Mouse (Mus musculus) v-Abl transformed pro-B cells (cell line): ENCODE data around the gene Mrpl45.

Experiments
- in situ Hi-C, 2 experiments: fragments of 400-800 bp; cut with MboI; formaldehyde crosslinking; loops; one replicate each; pipeline ENCODE4 v1.15.1; 2025; ENCODE audit not compliant: unreplicated experiment in 2 of 2

The Mrpl45 gene

DNA sequence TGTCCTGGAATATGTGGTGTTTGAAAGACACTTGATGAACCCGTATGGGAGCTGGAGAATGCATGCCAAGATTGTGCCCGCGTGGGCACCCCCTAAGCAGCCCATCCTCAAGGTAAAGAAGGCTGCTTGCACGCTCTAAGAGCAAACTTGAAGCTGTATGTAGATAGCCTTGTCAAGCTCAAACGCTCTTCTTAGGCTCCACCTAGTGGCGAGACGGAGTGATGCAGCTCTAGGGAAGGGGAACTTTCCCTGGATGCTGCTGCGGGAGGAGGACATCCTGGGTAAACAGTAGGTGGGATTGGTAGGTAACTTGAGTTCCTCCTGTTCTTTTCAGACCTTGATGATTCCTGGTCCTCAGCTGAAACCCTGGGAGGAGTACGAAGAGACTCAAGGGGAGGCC, 12.6 kb downstream of the Mrpl45 start:
- in situ Hi-C loops = no loop called here

GRCm38 (mm10) chr11:97330315-97330714, 14.8 kb downstream of the Mrpl45 start:
- in situ Hi-C loops = no loop called here

- in situ Hi-C loops = no loop called here
Observed at GRCm38 (mm10) chr11:97331231-97332190, 16.0 kb downstream of the Mrpl45 start.

DNA sequence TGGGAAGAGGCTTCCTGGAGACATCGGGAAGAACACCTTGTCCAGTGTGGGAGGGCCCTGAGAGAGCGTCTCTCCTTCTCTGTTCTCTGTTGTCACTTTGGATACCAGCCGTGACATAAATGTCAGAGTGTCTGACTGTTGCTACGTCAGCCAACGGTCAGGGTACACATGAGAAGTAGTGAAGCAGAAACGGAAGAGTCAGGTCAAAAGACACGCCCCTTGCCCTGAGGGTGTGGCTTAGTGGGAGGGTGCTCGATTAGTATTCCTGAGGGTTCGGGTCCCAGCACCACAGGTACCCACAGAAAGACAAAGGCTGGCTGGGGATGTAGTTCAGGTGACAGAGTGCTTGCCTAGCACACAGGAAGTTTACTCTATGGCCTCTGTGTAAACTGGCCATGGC, 17.5 kb downstream of the Mrpl45 start:
- in situ Hi-C loops = no loop called here

DNA sequence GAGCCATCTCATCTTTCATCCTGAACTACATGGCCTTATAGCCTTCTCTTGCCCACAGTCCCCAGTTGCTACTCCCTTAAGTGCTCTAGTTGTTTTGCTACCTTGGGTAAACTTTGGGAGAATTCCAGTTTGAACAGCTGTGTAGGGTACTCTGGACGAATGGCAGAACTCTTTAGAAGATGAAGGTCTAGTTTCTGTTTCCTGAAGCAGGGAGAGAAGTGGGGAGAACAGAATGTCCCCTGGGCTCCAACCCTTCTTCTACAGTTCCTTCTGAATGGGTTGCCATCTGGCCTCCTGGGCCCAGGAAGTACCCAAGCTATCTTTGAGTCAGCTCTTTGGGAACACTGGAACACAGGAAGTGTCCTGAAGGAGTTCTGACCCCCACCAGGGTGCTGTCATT, 18.4 kb downstream of the Mrpl45 start:
- in situ Hi-C loops = no loop called here

GRCm38 (mm10) chr11:97334400-97334799, 18.9 kb downstream of the Mrpl45 start:
- in situ Hi-C loops = no loop called here

GRCm38 (mm10) chr11:97336238-97336637, 20.7 kb downstream of the Mrpl45 start:
- in situ Hi-C loops = no loop called here

- in situ Hi-C loops = no loop called here
Observed at GRCm38 (mm10) chr11:97336751-97337345, 21.3 kb downstream of the Mrpl45 start.

DNA sequence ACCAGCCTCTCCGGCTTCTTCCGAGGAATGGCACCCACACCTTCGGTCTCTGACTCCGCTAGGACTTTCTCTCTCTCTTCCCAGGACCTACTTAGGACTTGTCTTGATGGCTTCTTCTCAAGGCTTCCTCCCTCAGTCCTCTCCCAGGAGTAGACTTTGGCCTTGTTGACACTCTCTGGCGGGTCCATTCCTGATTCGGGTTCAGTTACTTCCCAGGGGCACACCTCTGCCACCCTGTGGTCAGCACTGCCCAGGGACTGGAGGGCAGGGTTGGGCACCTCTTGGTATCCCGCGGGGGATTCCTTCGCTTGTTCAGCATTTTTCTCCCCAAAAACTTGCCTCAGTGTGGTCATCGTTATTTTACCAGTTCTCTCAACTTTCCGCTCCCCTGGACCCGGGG, 21.8 kb downstream of the Mrpl45 start:
- in situ Hi-C loops = no loop called here

DNA sequence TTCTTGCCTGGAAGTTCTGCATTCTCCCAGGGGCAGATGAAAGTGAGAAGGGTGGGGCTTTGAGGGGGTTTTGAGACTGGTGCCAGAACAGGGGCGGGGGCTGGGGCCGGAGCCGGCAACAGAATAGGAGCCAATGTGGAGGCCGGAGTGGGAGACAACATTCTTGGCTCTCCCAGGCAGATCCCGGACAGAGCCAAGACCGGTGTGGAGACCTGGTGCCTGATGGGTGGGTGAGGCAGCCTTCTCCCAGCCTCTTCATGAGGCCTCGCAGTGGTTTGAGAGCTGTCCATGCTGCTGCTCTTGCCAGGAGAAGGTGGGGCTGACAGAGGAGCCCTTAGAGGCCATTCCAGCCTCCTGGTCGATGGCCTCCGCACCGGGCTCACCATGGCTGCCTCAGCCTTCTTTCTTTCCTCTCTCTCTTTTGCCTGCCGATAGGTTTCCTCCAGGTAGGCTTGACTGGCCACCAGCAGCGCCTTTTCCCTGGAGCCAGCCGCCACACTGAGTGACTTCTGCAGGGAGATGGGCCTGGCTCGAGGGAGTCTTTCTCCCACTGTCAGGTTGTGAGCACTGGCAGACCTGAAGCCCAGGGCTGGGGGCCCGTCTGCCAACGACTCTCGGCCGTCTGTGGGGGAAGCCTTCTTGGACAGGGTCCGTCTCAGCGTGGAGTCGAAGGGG, 22.9 kb downstream of the Mrpl45 start:
- in situ Hi-C loops = no loop called here

- in situ Hi-C loops = no loop called here
Observed at GRCm38 (mm10) chr11:97338977-97339315, 23.4 kb downstream of the Mrpl45 start.

- in situ Hi-C loops = no loop called here
Observed at GRCm38 (mm10) chr11:97343175-97343574, 27.7 kb downstream of the Mrpl45 start.

- in situ Hi-C loops = no loop called here
Observed at GRCm38 (mm10) chr11:97343619-97344018, 28.1 kb downstream of the Mrpl45 start.

DNA sequence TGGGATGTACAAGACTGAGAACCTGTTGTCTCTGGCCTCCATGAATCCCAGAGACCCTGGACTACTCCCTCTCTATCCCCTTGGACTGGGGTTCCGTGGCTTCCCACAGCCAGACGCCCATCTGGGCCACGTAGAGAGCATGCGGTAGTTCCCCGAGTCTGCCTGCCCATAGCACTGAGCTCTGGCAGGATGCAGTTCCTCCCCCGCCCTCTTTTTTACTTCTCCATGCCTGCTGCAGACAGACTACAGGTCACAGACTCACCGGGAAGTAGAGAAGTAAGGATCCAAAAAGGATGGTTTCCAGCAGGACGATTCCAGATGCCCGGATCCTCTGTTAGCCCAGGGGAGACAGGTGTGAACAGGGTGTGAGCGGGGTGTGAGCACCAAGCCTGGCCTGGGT, 29.9 kb downstream of the Mrpl45 start:
- in situ Hi-C loops = no loop called here

- in situ Hi-C loops = no loop called here
Observed at GRCm38 (mm10) chr11:97346383-97346782, 30.9 kb downstream of the Mrpl45 start.

GRCm38 (mm10) chr11:97347291-97347690, 31.8 kb downstream of the Mrpl45 start:
- in situ Hi-C loops = no loop called here

GRCm38 (mm10) chr11:97350035-97350434, 34.5 kb downstream of the Mrpl45 start:
- in situ Hi-C loops = no loop called here

GRCm38 (mm10) chr11:97352027-97352684, 36.6 kb downstream of the Mrpl45 start, which contains the start of gene Gpr179:
Gpr179 (minus strand) TSS chr11:97352077.
- in situ Hi-C loops = no loop called here

- in situ Hi-C loops = no loop called here
Observed at GRCm38 (mm10) chr11:97352935-97353597, 37.5 kb downstream of the Mrpl45 start.

DNA sequence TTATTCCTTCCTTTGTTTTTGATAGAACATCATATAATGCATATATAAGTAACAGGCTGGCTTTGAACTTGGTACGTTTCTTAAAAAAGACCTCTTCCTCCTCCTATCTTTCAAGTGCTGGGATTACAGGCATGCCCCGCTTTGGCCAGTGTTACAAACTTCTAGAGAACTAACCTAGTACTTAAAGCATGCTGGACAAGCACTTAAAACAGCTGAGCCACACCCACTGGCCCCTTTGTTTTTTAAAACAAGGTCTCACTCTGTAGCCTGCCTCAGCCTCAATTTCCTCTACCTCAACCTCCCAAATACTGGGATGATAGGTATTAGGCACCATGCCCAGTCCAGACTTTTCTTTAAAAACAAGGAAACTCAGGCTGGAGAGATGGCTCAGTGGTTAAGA, 39.1 kb downstream of the Mrpl45 start:
- in situ Hi-C loops = loop anchor here (5.0 kb wide), 3 partner anchors 43 to 268 kb away; no protein-coding TSS in a partner anchor
